Mouse (Mus musculus): ENCODE measurements around the gene Eps15l1. TPM values are rescaled to one million over a fixed set of nuclear protein-coding genes. Genes with fewer than 3 reads are reported as not detected.

Gene Eps15l1
- polyA plus RNA-seq, 1 experiment = 22.8 TPM

GRCm38 (mm10) chr8:72331631-72332030 lies 89.6 kb downstream of the Eps15l1 start:
- Histone ChIP-seq H3K79me2 (ENCODE audit: control insufficient read depth, insufficient read depth) (no peaks in the 10 kb centered on the region), H3K4me3 (no peak overlapping the region), H3ac (ENCODE audit: control insufficient read depth, insufficient read length) (no peak overlapping the region), H3K27me3 (ENCODE audit: control insufficient read depth, insufficient read depth, insufficient read length) (no peaks in the 10 kb centered on the region), H3K4me2 (ENCODE audit: low read depth) (no peak overlapping the region), H3K36me3 (ENCODE audit: control insufficient read depth, insufficient read depth) (no peaks in the 10 kb centered on the region)
- TF ChIP-seq USF1 (IDR thresholded peaks at IDR 0.05; ENCODE audit: low read depth) = no peak
- TF ChIP-seq CEBPB (IDR thresholded peaks at IDR 0.05; ENCODE audit: insufficient read depth, poor library complexity, severe bottlenecking) = no peak
- no peak for TF ChIP-seq MYOD1 (IDR thresholded peaks at IDR 0.05; ENCODE audit: control insufficient read depth in 1 of 3, insufficient read length in 2 of 3, low read depth in 2 of 3)
- no peak for TF ChIP-seq POLR2A (IDR thresholded peaks at IDR 0.05; ENCODE audit: insufficient read length, low read depth)
- no peak for TF ChIP-seq POLR2AphosphoS2 (IDR thresholded peaks at IDR 0.05; ENCODE audit: insufficient read length, low read depth)
- no peak for TF ChIP-seq REST (IDR thresholded peaks at IDR 0.05; ENCODE audit: insufficient read depth, insufficient read length)
- TF ChIP-seq E2F4 (IDR thresholded peaks at IDR 0.05; ENCODE audit: insufficient read depth) = no peak
- TF ChIP-seq MYOG (IDR thresholded peaks at IDR 0.05; ENCODE audit: control insufficient read depth in 1 of 3, insufficient read depth in 1 of 3, insufficient read length in 2 of 3, low read depth in 2 of 3) = no peak
- no peak for TF ChIP-seq TCF12 (IDR thresholded peaks at IDR 0.05; ENCODE audit: insufficient read depth, poor library complexity, severe bottlenecking)
- no peak for TF ChIP-seq TCF3 (IDR thresholded peaks at IDR 0.05; ENCODE audit: insufficient read length, low read depth)
- TF ChIP-seq MAX (IDR thresholded peaks at IDR 0.05; ENCODE audit: low read depth) = no peak
- TF ChIP-seq SRF (IDR thresholded peaks at IDR 0.05; ENCODE audit: control insufficient read depth, insufficient read length, low read depth) = no peak

GRCm38 (mm10) chr8:72330806-72331516 lies 90.3 kb downstream of the Eps15l1 start:
- no peak for TF ChIP-seq REST (IDR thresholded peaks at IDR 0.05; ENCODE audit: insufficient read depth, insufficient read length)
- no peak for TF ChIP-seq SRF (IDR thresholded peaks at IDR 0.05; ENCODE audit: control insufficient read depth, insufficient read length, low read depth)
- no peak for TF ChIP-seq POLR2A (IDR thresholded peaks at IDR 0.05; ENCODE audit: insufficient read length, low read depth)
- no peak for TF ChIP-seq CEBPB (IDR thresholded peaks at IDR 0.05; ENCODE audit: insufficient read depth, poor library complexity, severe bottlenecking)
- no peak for TF ChIP-seq POLR2AphosphoS2 (IDR thresholded peaks at IDR 0.05; ENCODE audit: insufficient read length, low read depth)
- no peak for TF ChIP-seq USF1 (IDR thresholded peaks at IDR 0.05; ENCODE audit: low read depth)
- no peak for TF ChIP-seq E2F4 (IDR thresholded peaks at IDR 0.05; ENCODE audit: insufficient read depth)
- TF ChIP-seq MAX (IDR thresholded peaks at IDR 0.05; ENCODE audit: low read depth) = no peak
- TF ChIP-seq MYOD1 (IDR thresholded peaks at IDR 0.05; ENCODE audit: control insufficient read depth in 1 of 3, insufficient read length in 2 of 3, low read depth in 2 of 3) = no peak
- TF ChIP-seq TCF12 (IDR thresholded peaks at IDR 0.05; ENCODE audit: insufficient read depth, poor library complexity, severe bottlenecking) = no peak
- no peak overlapping the region for H3K4me3 ChIP-seq
- no peaks in the 10 kb centered on the region for H3K79me2 ChIP-seq (ENCODE audit: control insufficient read depth, insufficient read depth)
- no peaks in the 10 kb centered on the region for H3K36me3 ChIP-seq (ENCODE audit: control insufficient read depth, insufficient read depth)
- no peak overlapping the region for H3ac ChIP-seq (ENCODE audit: control insufficient read depth, insufficient read length)
- H3K4me2 ChIP-seq (ENCODE audit: low read depth) = no peak overlapping the region
- H3K27me3 ChIP-seq (ENCODE audit: control insufficient read depth, insufficient read depth, insufficient read length) = no peaks in the 10 kb centered on the region

- no peaks in the 10 kb centered on the region for H3K27me3 ChIP-seq (ENCODE audit: control insufficient read depth, insufficient read depth, insufficient read length)
- H3K4me2 ChIP-seq (ENCODE audit: low read depth) = no peak overlapping the region
- H3K79me2 ChIP-seq (ENCODE audit: control insufficient read depth, insufficient read depth) = no peaks in the 10 kb centered on the region
- TF ChIP-seq POLR2A (IDR thresholded peaks at IDR 0.05; ENCODE audit: insufficient read length, low read depth) = no peak
- no peak for TF ChIP-seq MYOD1 (IDR thresholded peaks at IDR 0.05; ENCODE audit: control insufficient read depth in 1 of 3, insufficient read length in 2 of 3, low read depth in 2 of 3)
- TF ChIP-seq TCF3 (IDR thresholded peaks at IDR 0.05; ENCODE audit: insufficient read length, low read depth) = no peak
- TF ChIP-seq TCF12 (IDR thresholded peaks at IDR 0.05; ENCODE audit: insufficient read depth, poor library complexity, severe bottlenecking) = no peak
- TF ChIP-seq REST (IDR thresholded peaks at IDR 0.05; ENCODE audit: insufficient read depth, insufficient read length) = no peak
- no peak for TF ChIP-seq E2F4 (IDR thresholded peaks at IDR 0.05; ENCODE audit: insufficient read depth)
- TF ChIP-seq SRF (IDR thresholded peaks at IDR 0.05; ENCODE audit: control insufficient read depth, insufficient read length, low read depth) = no peak
- TF ChIP-seq USF1 (IDR thresholded peaks at IDR 0.05; ENCODE audit: low read depth) = no peak
- no peak for TF ChIP-seq CEBPB (IDR thresholded peaks at IDR 0.05; ENCODE audit: insufficient read depth, poor library complexity, severe bottlenecking)
- no peak for TF ChIP-seq MAX (IDR thresholded peaks at IDR 0.05; ENCODE audit: low read depth)
- TF ChIP-seq MYOG (IDR thresholded peaks at IDR 0.05; ENCODE audit: control insufficient read depth in 1 of 3, insufficient read depth in 1 of 3, insufficient read length in 2 of 3, low read depth in 2 of 3) = no peak
- no peak for TF ChIP-seq POLR2AphosphoS2 (IDR thresholded peaks at IDR 0.05; ENCODE audit: insufficient read length, low read depth)
- no peaks in the 10 kb centered on the region for H3K36me3 ChIP-seq (ENCODE audit: control insufficient read depth, insufficient read depth)
- H3ac ChIP-seq (ENCODE audit: control insufficient read depth, insufficient read length) = no peak overlapping the region
- no peak overlapping the region for H3K4me3 ChIP-seq
These were observed 92.1 kb downstream of the Eps15l1 start for GRCm38 (mm10) chr8:72329116-72329515.

GRCm38 (mm10) chr8:72324708-72325107 lies 96.6 kb downstream of the Eps15l1 start:
- H3K4me3 ChIP-seq = no peak overlapping the region
- no peaks in the 10 kb centered on the region for H3K27me3 ChIP-seq (ENCODE audit: control insufficient read depth, insufficient read depth, insufficient read length)
- TF ChIP-seq USF1 (IDR thresholded peaks at IDR 0.05; ENCODE audit: low read depth) (no peak), TCF3 (IDR thresholded peaks at IDR 0.05; ENCODE audit: insufficient read length, low read depth) (no peak), TCF12 (IDR thresholded peaks at IDR 0.05; ENCODE audit: insufficient read depth, poor library complexity, severe bottlenecking) (no peak), CEBPB (IDR thresholded peaks at IDR 0.05; ENCODE audit: insufficient read depth, poor library complexity, severe bottlenecking) (no peak), POLR2AphosphoS2 (IDR thresholded peaks at IDR 0.05; ENCODE audit: insufficient read length, low read depth) (no peak), POLR2A (IDR thresholded peaks at IDR 0.05; ENCODE audit: insufficient read length, low read depth) (no peak), MYOG (IDR thresholded peaks at IDR 0.05; ENCODE audit: control insufficient read depth in 1 of 3, insufficient read depth in 1 of 3, insufficient read length in 2 of 3, low read depth in 2 of 3) (no peak), MYOD1 (IDR thresholded peaks at IDR 0.05; ENCODE audit: control insufficient read depth in 1 of 3, insufficient read length in 2 of 3, low read depth in 2 of 3) (no peak), MAX (IDR thresholded peaks at IDR 0.05; ENCODE audit: low read depth) (no peak), SRF (IDR thresholded peaks at IDR 0.05; ENCODE audit: control insufficient read depth, insufficient read length, low read depth) (no peak), REST (IDR thresholded peaks at IDR 0.05; ENCODE audit: insufficient read depth, insufficient read length) (no peak), E2F4 (IDR thresholded peaks at IDR 0.05; ENCODE audit: insufficient read depth) (no peak)
- no peak overlapping the region for H3K4me2 ChIP-seq (ENCODE audit: low read depth)
- peaks cover 10% of the 10 kb centered on the region for H3K79me2 ChIP-seq (ENCODE audit: control insufficient read depth, insufficient read depth)
- no peaks in the 10 kb centered on the region for H3K36me3 ChIP-seq (ENCODE audit: control insufficient read depth, insufficient read depth)
- no peak overlapping the region for H3ac ChIP-seq (ENCODE audit: control insufficient read depth, insufficient read length)
